10 mouse cellular contexts compared by ENCODE assay signal in the genomic region with DNA sequence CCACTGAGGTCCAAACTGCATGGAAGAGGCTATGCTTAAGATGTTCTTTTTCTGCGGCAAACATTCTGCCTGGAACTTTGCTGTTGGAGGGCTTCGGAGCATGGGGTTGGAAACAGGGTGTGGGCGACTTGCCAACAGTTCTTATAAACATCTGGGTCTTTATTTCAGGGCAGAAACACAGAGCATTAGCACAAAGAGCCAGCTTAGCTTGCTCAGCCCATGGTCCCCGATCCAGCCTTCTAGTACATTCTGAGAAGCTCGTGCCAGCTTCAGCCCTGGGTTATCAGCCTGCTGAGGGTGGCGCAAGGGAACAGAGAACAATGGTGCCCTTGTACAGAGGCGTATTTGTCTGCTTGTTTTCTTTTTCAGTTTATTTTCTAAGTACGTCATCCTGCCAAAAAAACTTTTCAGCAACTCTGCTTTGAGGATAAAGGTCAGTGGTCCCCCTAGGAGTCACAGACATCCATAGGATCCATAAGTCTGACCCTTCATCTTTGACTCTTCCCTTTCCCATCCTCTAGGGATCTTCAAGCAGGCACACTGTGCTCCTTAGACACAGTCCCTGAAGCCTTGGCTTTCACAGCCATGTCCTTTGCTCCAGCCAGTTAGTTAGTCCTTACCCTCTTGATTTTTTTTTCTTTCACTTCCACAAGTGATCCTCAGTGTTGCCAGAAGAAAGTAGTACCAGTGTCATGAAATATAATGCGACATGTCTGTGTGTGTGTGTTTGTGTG. TPM values are rescaled to one million over a fixed set of nuclear protein-coding genes. Genes with fewer than 3 reads are reported as not detected.
DNase-seq lines count a peak whose midpoint lies in the region; ATAC-seq and TF ChIP-seq lines count a peak whose summit lies in the region.
"Had no signal": no experiment of that assay in that cellular context is flagged by ENCODE, and none has a peak within 500 bp of the region (broad histone marks: within the 10 kb centered on the region; RNA-seq: fewer than 3 reads in every experiment).

No protein-coding gene starts in this region.

- TF ChIP-seq CTCF in layer of hippocampus, adult 2 months (conservative IDR thresholded peaks at IDR 0.05) = no peak

- H3K4me2 ChIP-seq in forebrain, embryonic 13.5 days = no peak overlapping the region
- no peak overlapping the region for H3K4me2 ChIP-seq in forebrain, embryonic 12.5 days
- H3K4me2 ChIP-seq in liver, embryonic 12.5 days = no peak overlapping the region

- no peaks in the 10 kb centered on the region for H3K9me3 ChIP-seq in forebrain, embryonic 13.5 days (replicated peaks)
- no peaks in the 10 kb centered on the region for H3K9me3 ChIP-seq in forebrain, embryonic 12.5 days
- H3K9me3 ChIP-seq in liver, embryonic 12.5 days (replicated peaks) = no peaks in the 10 kb centered on the region

- no peak overlapping the region for H3K9ac ChIP-seq in forebrain, embryonic 13.5 days
- H3K9ac ChIP-seq in forebrain, embryonic 12.5 days = no peak overlapping the region
- no peak overlapping the region for H3K9ac ChIP-seq in liver, embryonic 12.5 days

- WGBS in forebrain, embryonic 13.5 days = 62% methylated on average over 9 of the region's 9 CpGs
- 74% methylated on average over 9 of the region's 9 CpGs for WGBS in forebrain, embryonic 12.5 days
- WGBS in liver, embryonic 12.5 days (ENCODE audit: insufficient replicate concordance) = 71% methylated on average over 9 of the region's 9 CpGs

- no peak overlapping the region for H3K27ac ChIP-seq in forebrain, embryonic 13.5 days
- no peak overlapping the region for H3K27ac ChIP-seq in forebrain, embryonic 12.5 days
- peak overlapping the region; percentile 72 for H3K27ac ChIP-seq in layer of hippocampus, adult 2 months
- no peak overlapping the region for H3K27ac ChIP-seq in liver, embryonic 12.5 days

- H3K4me3 ChIP-seq in forebrain, embryonic 13.5 days = no peak overlapping the region
- H3K4me3 ChIP-seq in forebrain, embryonic 12.5 days (replicated peaks) = no peak overlapping the region
- no peak overlapping the region for H3K4me3 ChIP-seq in layer of hippocampus, adult 2 months
- no peak overlapping the region for H3K4me3 ChIP-seq in liver, embryonic 12.5 days

- peak; percentile 14 for DNase-seq in urinary bladder, postnatal 14 days (ENCODE audit: low spot score)
- DNase-seq in urinary bladder, postnatal 10 days (ENCODE audit: low spot score) = no peak
- DNase-seq in layer of hippocampus, adult 2 months (ENCODE audit: low spot score in 2 of 2) = peak; percentile 30 to 43
- no peak for DNase-seq in thymus, postnatal 36 days

- peak; percentile 72 for ATAC-seq in forebrain, embryonic 13.5 days
- ATAC-seq in forebrain, embryonic 12.5 days (ENCODE audit: low FRiP score) = no peak
- 0 out of 2 replicates have a peak, but pooled peaks have one; percentile 34 for ATAC-seq in megakaryocyte-erythroid progenitor cell, adult 5-6 weeks (replicated peaks; ENCODE audit: low FRiP score, low TSS enrichment, poor library complexity, severe bottlenecking)
- ATAC-seq in liver, embryonic 12.5 days = no peak

- no peaks in the 10 kb centered on the region for H3K27me3 ChIP-seq in forebrain, embryonic 13.5 days
- H3K27me3 ChIP-seq in forebrain, embryonic 12.5 days = no peaks in the 10 kb centered on the region
- H3K27me3 ChIP-seq in liver, embryonic 12.5 days (replicated peaks) = no peaks in the 10 kb centered on the region

- H3K36me3 ChIP-seq in forebrain, embryonic 13.5 days (ENCODE audit: poor library complexity, severe bottlenecking) = no peaks in the 10 kb centered on the region
- H3K36me3 ChIP-seq in forebrain, embryonic 12.5 days (replicated peaks) = no peaks in the 10 kb centered on the region
- no peaks in the 10 kb centered on the region for H3K36me3 ChIP-seq in liver, embryonic 12.5 days

- peaks cover 8% of the 10 kb centered on the region; the same call in 1 of the 2 replicates for H3K4me1 ChIP-seq in forebrain, embryonic 13.5 days
- no peaks in the 10 kb centered on the region for H3K4me1 ChIP-seq in forebrain, embryonic 12.5 days
- H3K4me1 ChIP-seq in liver, embryonic 12.5 days = no peaks in the 10 kb centered on the region

RNA-seq across cellular contexts. Expression of a gene that starts 4.5 kb away (rescaled TPM):
- 0.39 and 0.47 TPM in 2 replicates for polyA plus RNA-seq in forebrain, embryonic 13.5 days (2015; fragmentation: Nextera tagmentation; extraction: Ambion mirVana)
- 0.29 and 0.45 TPM in 2 replicates for polyA plus RNA-seq in forebrain, embryonic 12.5 days (2016; fragmentation: Nextera tagmentation; extraction: Ambion mirVana)
- not detected for total RNA-seq in layer of hippocampus, adult 2 months (2021)
- 0.28 TPM in 1 of 2 replicates, not detected in the other for total RNA-seq in megakaryocyte-erythroid progenitor cell, adult 5-6 weeks (2014; fragmentation: Nextera tagmentation)
- total RNA-seq in megakaryocyte-erythroid progenitor cell, adult 5-6 weeks (2017) = 0.05 TPM in 1 of 2 replicates, not detected in the other
- 0.14 and 0.21 TPM in 2 replicates for polyA plus RNA-seq in liver, embryonic 12.5 days (2016; fragmentation: Nextera tagmentation; extraction: Ambion mirVana)
- total RNA-seq: layer of hippocampus, postnatal 25 days had no signal
- polyA plus RNA-seq: spleen, adult 2 months had no signal

RNA-seq across cellular contexts. Expression of a gene that starts 22.9 kb away (rescaled TPM):
- 7.0 and 7.5 TPM in 2 replicates for polyA plus RNA-seq in forebrain, embryonic 13.5 days (2015; fragmentation: Nextera tagmentation; extraction: Ambion mirVana)
- polyA plus RNA-seq in forebrain, embryonic 12.5 days (2016; fragmentation: Nextera tagmentation; extraction: Ambion mirVana) = 7.4 and 8.1 TPM in 2 replicates
- total RNA-seq in layer of hippocampus, adult 2 months (2021) = 10 to 100 TPM; 12.7 to 20.3 TPM
- total RNA-seq in megakaryocyte-erythroid progenitor cell, adult 5-6 weeks (2014; fragmentation: Nextera tagmentation) = 27.8 and 33.9 TPM in 2 replicates
- 24.5 and 53.7 TPM in 2 replicates for total RNA-seq in megakaryocyte-erythroid progenitor cell, adult 5-6 weeks (2017)
- polyA plus RNA-seq in liver, embryonic 12.5 days (2016; fragmentation: Nextera tagmentation; extraction: Ambion mirVana) = 4.9 and 5.1 TPM in 2 replicates

Comparison
In these comparisons a context has a peak if more than half of its experiments do, and no peak if none do; other contexts are left out.
1. ATAC-seq: peak in forebrain, embryonic 13.5 days (single experiment) and megakaryocyte-erythroid progenitor cell, adult 5-6 weeks (single experiment); none in forebrain, embryonic 12.5 days (single experiment) and liver, embryonic 12.5 days (single experiment).
2. DNase-seq: peak in urinary bladder, postnatal 14 days (single experiment) and layer of hippocampus, adult 2 months (2 of 2); none in urinary bladder, postnatal 10 days (single experiment) and thymus, postnatal 36 days (0 of 2).